Mouse (Mus musculus) kidney, adult 2 months (tissue): ENCODE results near the gene Mia2.

Experiments used
- CTCF ChIP-seq: fragments of 200-500 bp; conservative IDR thresholded peaks from 2 replicates; pipeline ENCODE4 v1.5.1; 2011; ENCODE audit warnings: low read depth, mild to moderate bottlenecking, control low read depth, low read length, moderate library complexity, mixed read lengths; ENCODE audit not compliant: insufficient read depth, insufficient read length
- POLR2A ChIP-seq: fragments of 200-500 bp; IDR thresholded peaks from one replicate; pipeline ENCODE4 v1.6.1; 2011; ENCODE audit warnings: low read depth, low read length, control low read depth

- TF ChIP-seq CTCF (no peak), POLR2A (no peak)
Measured at GRCm38 (mm10) chr12:59060322-59060721, 35.3 kb upstream of the Mia2 start.
